Mouse (Mus musculus): ENCODE results near the gene Dnajc22.
"Not testable (repeated sequence)": the region's sequence is repeated elsewhere in the genome, so short reads cannot be mapped to it uniquely, and the experiment has no call there.

Dnajc22 gene

GRCm38 (mm10) chr15:99092870-99093269, at the start of gene Dnajc22:
Dnajc22 (plus strand) TSS chr15:99093170.
- no peak for DNase-seq

- DNase-seq = no peak
Measured at GRCm38 (mm10) chr15:99044854-99045253, 48.1 kb upstream of the Dnajc22 start.

DNA sequence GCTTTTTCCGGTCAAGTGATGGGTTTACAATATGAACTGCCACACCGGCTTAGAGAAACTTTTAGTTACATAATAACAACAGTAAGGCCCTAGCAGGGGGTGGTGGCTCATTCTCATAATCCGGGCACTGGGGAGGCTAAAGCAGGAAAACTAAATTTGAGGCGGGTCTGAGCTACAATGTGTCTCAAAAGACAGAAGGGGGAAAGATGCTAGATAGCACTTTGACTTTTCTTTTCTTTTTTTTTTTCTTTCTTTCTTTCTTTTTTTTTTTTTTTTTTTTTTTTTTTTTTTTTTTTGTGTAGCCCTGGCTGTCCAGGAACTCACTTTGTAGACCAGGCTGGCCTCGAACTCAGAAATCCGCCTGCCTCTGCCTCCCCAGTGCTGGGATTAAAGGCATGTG, 47.2 kb upstream of the Dnajc22 start:
- DNase-seq = not testable (repeated sequence)

DNA sequence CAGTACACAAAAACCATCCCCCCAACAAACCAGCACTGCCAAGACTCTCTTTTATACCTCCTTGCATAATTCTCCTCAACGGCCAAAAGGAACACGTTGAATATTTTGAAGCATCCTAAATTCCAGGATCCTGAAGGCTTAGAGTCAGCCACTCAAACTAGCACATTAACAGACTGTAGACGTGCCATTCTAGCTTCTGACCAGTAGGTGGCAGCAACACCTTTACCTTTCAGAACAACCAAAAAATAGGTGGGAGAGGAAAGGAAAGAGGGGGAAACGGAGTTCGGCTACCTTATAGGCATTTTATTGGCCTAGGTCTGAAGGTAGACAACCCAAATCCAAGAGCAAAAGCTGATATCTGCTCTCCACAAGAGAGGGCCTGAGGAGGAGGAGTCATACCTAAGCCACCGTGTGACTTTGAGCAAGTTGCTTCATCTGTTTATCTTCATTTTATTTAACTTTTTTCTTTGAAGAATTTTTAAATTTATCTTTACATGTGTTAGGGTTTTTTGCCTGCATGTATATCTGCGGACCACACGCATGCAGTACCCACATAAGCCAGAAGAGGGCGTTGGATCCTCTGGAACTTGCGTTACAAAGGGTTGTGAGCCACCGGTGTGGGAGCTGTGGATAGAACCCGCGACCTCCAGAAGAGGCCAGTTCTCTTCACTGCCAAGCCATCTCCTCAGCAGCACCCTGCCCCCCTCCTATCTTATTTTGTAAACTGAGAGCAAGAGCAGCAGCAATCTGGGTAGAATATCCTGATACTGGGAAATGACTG, 43.3 kb upstream of the Dnajc22 start:
- peak; percentile 61 for DNase-seq

GRCm38 (mm10) chr15:99053373-99053772, 39.6 kb upstream of the Dnajc22 start:
- no peak for DNase-seq

DNA sequence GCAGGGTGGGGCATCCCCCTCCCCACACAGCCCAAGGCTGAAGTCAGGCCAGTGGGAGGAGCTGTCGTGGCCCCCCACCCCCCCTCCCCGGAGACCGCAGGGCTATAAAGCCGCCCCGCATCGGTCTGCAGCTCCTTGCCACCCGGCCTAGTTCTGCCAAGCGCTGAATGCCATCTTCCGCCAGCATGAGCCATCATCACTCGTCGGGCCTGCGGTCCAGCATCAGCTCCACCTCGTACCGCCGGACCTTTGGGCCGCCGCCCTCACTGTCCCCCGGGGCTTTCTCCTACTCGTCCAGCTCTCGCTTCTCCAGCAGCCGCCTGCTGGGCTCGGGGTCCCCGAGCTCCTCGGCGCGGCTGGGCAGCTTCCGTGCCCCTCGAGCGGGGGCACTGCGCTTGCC, 37.9 kb upstream of the Dnajc22 start, which contains the start of gene Prph:
Gene Prph, plus strand, starts transcription at position 135 of the 400 bp plus-strand sequence.
- no peak for DNase-seq

DNA sequence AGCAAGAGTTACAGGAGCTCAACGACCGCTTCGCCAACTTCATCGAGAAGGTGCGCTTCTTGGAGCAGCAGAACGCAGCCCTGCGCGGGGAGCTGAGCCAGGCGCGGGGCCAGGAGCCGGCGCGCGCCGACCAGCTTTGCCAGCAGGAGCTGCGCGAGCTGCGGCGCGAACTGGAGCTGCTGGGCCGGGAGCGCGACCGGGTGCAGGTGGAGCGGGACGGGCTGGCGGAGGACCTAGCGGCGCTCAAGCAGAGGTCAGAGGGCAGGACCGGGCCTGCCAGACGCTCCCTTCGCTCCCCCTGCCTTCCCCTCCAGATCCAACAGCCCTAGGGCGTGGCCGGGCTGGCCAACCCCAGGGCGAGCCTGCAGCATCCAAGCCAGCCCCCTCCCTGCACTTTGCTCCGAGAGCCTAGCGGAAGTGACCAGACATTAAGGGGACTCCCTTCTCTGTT, 37.4 kb upstream of the Dnajc22 start:
- DNase-seq = no peak

DNA sequence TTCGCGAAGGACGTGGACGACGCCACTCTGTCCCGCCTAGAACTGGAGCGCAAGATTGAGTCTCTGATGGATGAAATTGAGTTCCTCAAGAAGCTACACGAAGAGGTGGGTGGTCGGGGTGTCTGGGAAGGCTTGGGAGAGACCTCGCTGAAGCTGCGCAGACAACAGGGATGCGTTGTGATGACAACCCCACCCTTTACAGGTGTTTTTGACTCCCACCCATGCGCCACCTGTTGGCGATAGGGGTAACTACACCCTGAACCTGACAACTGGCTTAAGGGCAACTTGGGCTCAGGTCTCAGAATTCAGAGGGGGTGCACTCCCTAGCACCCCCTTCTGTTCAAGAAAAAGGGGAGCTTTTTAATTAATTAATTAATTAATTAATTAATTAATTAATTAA, 36.6 kb upstream of the Dnajc22 start:
- DNase-seq = no peak

DNA sequence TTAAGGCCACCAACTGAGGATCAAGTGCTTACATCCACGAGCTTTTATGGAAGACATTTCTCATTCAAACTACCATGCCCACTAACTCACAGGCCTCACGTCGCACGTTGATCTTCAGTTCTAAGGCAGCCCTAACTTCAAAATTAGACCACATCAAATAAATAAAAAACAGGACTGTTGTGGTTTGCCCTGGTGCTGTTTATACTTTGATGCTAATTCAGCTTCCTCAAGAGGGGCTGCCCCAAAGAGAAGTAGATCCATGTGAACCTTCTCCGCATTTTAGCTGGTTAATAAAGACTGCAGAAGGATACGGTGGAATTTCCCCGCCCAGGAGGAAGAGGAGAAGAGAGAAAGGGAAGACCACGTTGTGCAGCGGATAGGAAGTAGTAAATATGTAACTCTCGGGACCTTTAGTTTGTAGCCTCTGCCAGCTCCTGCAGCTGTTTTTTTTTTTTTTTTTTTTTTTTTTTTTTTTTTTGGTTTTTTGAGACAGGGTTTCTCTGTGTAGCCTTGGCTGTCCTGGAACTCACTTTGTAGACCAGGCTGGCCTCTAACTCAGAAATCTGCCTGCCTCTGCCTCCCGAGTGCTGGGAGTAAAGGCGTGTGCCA, 27.3 kb upstream of the Dnajc22 start:
- no peak for DNase-seq

DNA sequence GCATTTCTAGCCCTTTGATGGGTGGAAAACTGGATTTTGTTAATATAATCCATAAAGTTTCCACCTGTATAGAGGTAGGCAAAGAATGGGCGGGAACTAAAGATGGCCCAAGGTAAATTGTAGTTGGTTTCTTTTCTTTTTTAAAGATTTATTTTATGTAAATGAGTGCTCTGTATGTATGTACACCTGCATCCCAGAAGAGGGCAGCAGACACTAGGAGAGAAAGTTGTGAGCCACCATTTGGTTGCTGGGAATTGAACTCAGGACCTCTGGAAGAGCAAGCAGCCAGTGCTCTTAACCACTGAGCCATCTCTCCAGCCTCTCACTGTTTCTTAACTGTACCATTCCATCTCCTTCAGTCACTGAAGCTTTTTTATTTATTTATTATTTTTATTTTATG, 21.0 kb upstream of the Dnajc22 start:
- no peak for DNase-seq

- DNase-seq = no peak
Measured at GRCm38 (mm10) chr15:99074019-99074599, 18.9 kb upstream of the Dnajc22 start, which contains the start of gene Troap. Troap (plus strand) TSS chr15:99074575.

- DNase-seq = peak; percentile 98
Measured at GRCm38 (mm10) chr15:99074600-99075333, 18.2 kb upstream of the Dnajc22 start.

DNA sequence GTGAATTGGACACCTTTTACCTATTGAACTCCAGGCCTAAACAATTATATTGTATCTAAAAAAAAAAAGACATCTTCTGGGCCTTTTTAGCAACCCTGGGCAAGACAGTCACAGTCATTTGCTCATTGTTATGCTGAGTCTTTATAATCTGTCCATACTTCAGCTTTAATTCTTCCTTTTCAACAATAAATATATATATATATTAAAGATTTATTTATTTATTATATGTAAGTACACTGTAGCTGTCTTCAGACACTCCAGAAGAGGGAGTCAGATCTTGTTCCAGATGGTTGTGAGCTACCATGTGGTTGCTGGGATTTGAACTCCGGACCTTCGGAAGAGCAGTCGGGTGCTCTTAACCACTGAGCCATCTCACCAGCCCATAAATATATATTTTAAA, 17.0 kb upstream of the Dnajc22 start:
- not testable (repeated sequence) for DNase-seq

GRCm38 (mm10) chr15:99078181-99078910, 14.6 kb upstream of the Dnajc22 start:
- no peak for DNase-seq

DNA sequence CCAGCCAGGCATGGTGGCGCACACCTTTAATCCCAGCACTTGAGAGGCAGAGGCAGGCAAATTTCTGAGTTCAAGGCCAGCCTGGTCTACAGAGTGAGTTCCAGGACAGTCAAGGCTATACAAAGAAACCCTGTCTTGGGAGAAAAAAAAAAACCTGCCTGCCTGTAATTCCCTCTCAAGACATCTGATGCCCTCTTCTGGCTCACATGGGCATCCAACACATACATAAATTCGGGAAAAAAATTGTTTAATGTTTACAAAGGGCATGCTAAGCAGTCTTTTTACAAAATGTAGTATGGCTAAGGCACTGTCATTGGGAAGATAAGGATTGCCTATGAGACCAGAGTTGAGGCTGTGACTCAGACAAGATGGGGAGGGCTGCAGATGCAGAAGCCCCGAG, 13.2 kb upstream of the Dnajc22 start:
- no peak for DNase-seq

GRCm38 (mm10) chr15:99082322-99082721, 10.6 kb upstream of the Dnajc22 start:
- no peak for DNase-seq

DNA sequence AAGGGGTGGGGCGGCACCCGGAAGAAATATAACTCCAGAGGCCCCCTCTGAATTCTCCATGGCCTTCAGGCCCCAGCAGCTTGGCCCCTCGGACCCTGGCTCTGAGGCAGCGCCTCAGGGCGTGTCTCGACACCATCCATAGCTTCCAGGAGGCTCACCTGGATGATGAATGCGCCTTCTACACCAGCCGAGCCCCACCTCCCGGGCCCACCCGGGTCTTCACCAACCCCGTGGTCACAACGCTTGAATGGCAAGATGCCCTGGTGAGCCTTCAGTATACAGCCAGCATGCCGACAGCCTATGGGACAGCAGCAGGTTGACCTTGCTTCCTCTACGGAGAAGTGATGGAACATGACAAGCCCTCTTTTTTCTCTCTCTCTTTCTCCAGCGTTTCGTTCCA, 10.1 kb upstream of the Dnajc22 start:
- DNase-seq = no peak

DNA sequence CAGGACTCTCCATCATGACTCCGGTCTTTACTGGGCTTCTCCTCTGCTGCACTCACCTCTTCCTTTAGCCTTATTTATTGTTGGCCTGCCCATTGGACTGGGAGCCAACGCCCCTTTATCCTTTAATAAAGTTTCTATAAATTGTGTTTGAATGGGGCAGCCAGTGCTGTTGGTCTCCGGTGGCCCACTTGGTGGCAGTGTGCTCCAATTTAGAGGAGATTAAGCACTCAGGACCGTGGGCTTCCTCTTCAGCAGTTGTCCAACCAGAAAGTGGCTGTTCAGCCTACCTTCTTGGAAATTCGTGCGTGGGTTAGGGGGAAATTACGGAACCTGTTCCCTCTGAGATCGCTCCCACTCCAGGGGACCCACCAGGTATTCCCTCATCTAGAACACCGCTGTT, 9.7 kb upstream of the Dnajc22 start:
- DNase-seq = no peak

DNA sequence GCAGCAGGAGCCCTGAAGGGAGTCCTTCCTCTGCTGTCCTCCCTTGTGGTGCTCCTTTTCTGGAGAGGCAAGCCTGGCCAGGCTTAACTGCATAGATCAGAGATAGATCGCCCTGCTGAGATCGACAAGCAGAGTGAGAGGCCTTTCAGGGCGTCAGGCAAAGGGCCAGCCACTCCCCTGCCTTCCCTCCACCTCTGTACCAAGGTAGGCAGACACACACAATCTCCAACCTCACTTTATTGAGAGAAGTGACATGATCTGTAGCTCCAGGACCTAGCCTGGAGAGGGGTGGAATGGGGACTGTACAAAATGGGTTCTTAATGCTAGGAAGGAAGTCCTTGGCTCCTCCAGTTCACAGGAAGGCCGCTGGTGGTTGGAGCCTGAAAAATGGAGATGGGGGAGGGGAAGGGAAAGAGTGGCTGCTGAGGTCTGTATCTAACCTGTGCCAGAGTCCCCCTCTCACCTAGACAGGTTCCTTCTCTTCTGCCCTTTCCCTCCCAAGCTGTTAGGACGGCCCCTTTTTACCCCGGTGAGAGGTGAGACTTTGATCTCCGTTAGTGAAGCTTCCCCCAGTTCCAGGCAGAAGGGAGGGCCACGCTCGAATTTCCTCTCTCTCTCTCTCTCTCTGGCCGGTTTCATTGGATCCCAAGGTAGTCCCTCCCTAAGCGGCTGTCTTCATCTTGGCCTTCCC, 9.0 kb upstream of the Dnajc22 start:
- DNase-seq = no peak

DNA sequence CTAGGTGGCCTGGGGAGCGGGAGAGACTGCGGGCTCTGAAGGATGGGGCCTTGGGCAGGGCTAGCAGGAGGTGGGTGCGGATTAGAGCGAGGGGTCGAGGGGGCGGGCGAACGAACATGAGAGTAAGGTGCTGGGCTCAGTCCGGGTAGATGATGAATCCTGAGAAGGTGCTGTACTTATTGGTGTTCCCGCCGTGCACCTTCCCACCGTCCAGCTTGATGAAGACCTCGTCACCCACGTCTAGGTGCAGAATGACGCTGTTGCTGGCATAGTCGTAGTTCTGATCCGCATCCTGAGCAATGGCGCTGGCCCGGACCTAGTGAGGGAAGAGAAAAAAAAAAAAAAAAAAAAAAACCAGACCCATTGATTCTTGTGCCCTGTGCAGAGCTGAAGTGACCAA, 8.4 kb upstream of the Dnajc22 start:
- DNase-seq = no peak

GRCm38 (mm10) chr15:99085997-99086396, 7.0 kb upstream of the Dnajc22 start:
- DNase-seq = no peak
